Mouse (Mus musculus): ENCODE measurements at regions not wholly inside any gene's neighbourhood (a gene's known extent, or its start where the extent isn't known, plus 50 kb on each side); places are given as distances from the start of the nearest gene placed in this dataset.

DNA sequence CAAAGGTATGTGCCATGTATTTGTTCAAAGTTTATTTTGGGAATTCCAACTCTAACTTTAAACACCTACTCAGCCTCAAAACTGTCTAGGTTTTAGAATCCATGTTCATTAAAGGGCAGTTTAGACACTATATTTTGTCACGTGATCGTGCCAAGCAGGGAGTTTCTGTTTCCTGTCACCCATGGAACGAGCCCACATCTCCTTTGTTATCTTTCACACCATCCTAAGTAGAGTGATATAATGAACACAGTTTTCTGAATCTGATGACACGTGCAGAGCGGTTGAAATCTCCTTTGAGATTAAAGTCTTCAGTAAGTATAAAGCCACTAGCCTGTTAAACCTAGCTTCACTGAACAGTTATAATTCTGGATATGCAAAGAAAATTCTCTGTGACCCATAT lies 1066.1 kb downstream of the Gsdmc2 start:
- TF ChIP-seq POLR2A (IDR thresholded peaks at IDR 0.05; ENCODE audit: control insufficient read depth, low read depth, low read length): no peak
- TF ChIP-seq CTCF (IDR thresholded peaks at IDR 0.05; ENCODE audit: control insufficient read depth, insufficient read depth, insufficient replicate concordance, low read depth, low read length): no peak

Data from testis, adult 2 months (tissue).